Mouse (Mus musculus): ENCODE data around the gene Epsti1. TPM values are rescaled to one million over a fixed set of nuclear protein-coding genes. Genes with fewer than 3 reads are reported as not detected.

Gene Epsti1
- polyA plus RNA-seq, 1 experiment from 2014 or later: 6.4 TPM

- H3K4me1 ChIP-seq (ENCODE audit: control insufficient read depth, insufficient read depth, low read length): peaks cover 4% of the 10 kb centered on the region
- 82% methylated on average over 3 of the region's 3 CpGs for WGBS
These were observed 1.5 kb upstream of the Epsti1 start for GRCm38 (mm10) chr14:77902541-77902940.

GRCm38 (mm10) chr14:77905466-77905865 lies 1.4 kb downstream of the Epsti1 start:
- Histone ChIP-seq H3K4me3 (ENCODE audit: low read length) (no peak overlapping the region), H3K9me3 (replicated peaks; ENCODE audit: control insufficient read depth, low read length) (no peaks in the 10 kb centered on the region), H3K36me3 (ENCODE audit: control insufficient read depth, insufficient read depth) (no peaks in the 10 kb centered on the region), H3K4me2 (ENCODE audit: low read depth, low read length) (peak overlapping the region; percentile 26), H3K4me1 (ENCODE audit: control insufficient read depth, insufficient read depth, low read length) (peaks cover 4% of the 10 kb centered on the region), H3K27ac (ENCODE audit: low read length) (no peak overlapping the region), H3K27me3 (ENCODE audit: control insufficient read depth, insufficient read depth, low read length) (no peaks in the 10 kb centered on the region), H3K9ac (ENCODE audit: low read length) (no peak overlapping the region)
- no peak for ATAC-seq (replicated peaks; ENCODE audit: extremely low read depth, insufficient read depth, low FRiP score)
- 49% methylated on average over 5 of the region's 5 CpGs for WGBS

More at GRCm38 (mm10) chr14:77902541-77902940, 1.5 kb upstream of the Epsti1 start:
- Histone ChIP-seq H3K9me3 (replicated peaks; ENCODE audit: control insufficient read depth, low read length) (0 out of 2 replicates have a peak, but pooled peaks cover 4% of the 10 kb centered on the region), H3K4me2 (ENCODE audit: low read depth, low read length) (no peak overlapping the region), H3K36me3 (ENCODE audit: control insufficient read depth, insufficient read depth) (no peaks in the 10 kb centered on the region), H3K4me3 (ENCODE audit: low read length) (no peak overlapping the region), H3K27me3 (ENCODE audit: control insufficient read depth, insufficient read depth, low read length) (no peaks in the 10 kb centered on the region), H3K27ac (ENCODE audit: low read length) (no peak overlapping the region), H3K9ac (ENCODE audit: low read length) (no peak overlapping the region)
- ATAC-seq (replicated peaks; ENCODE audit: extremely low read depth, insufficient read depth, low FRiP score): no peak

- ATAC-seq (replicated peaks; ENCODE audit: extremely low read depth, insufficient read depth, low FRiP score): no peak
- WGBS: 86% methylated on average over 5 of the region's 5 CpGs
- Histone ChIP-seq H3K4me2 (ENCODE audit: low read depth, low read length) (no peak overlapping the region), H3K27ac (ENCODE audit: low read length) (no peak overlapping the region), H3K4me3 (ENCODE audit: low read length) (no peak overlapping the region), H3K9ac (ENCODE audit: low read length) (no peak overlapping the region), H3K27me3 (ENCODE audit: control insufficient read depth, insufficient read depth, low read length) (no peaks in the 10 kb centered on the region), H3K4me1 (ENCODE audit: control insufficient read depth, insufficient read depth, low read length) (peaks cover 4% of the 10 kb centered on the region), H3K9me3 (replicated peaks; ENCODE audit: control insufficient read depth, low read length) (no peaks in the 10 kb centered on the region), H3K36me3 (ENCODE audit: control insufficient read depth, insufficient read depth) (no peaks in the 10 kb centered on the region)
These were observed 2.5 kb downstream of the Epsti1 start for GRCm38 (mm10) chr14:77906586-77906985.

- no peak overlapping the region for H3K4me3 ChIP-seq (ENCODE audit: low read length)
- H3K36me3 ChIP-seq (ENCODE audit: control insufficient read depth, insufficient read depth): no peaks in the 10 kb centered on the region
- H3K9ac ChIP-seq (ENCODE audit: low read length): no peak overlapping the region
- H3K4me1 ChIP-seq (ENCODE audit: control insufficient read depth, insufficient read depth, low read length): no peaks in the 10 kb centered on the region
- H3K9me3 ChIP-seq (replicated peaks; ENCODE audit: control insufficient read depth, low read length): peaks cover 3% of the 10 kb centered on the region; the same call in 1 of the 2 replicates
- WGBS: 90% methylated on average over 5 of the region's 5 CpGs
- no peak overlapping the region for H3K4me2 ChIP-seq (ENCODE audit: low read depth, low read length)
- H3K27me3 ChIP-seq (ENCODE audit: control insufficient read depth, insufficient read depth, low read length): no peaks in the 10 kb centered on the region
- ATAC-seq (replicated peaks; ENCODE audit: extremely low read depth, insufficient read depth, low FRiP score): no peak
- no peak overlapping the region for H3K27ac ChIP-seq (ENCODE audit: low read length)
These were observed 11.7 kb downstream of the Epsti1 start for GRCm38 (mm10) chr14:77915776-77916175.

GRCm38 (mm10) chr14:77921641-77922040 lies 17.6 kb downstream of the Epsti1 start:
- Histone ChIP-seq H3K36me3 (ENCODE audit: control insufficient read depth, insufficient read depth) (no peaks in the 10 kb centered on the region), H3K9me3 (replicated peaks; ENCODE audit: control insufficient read depth, low read length) (no peaks in the 10 kb centered on the region), H3K4me2 (ENCODE audit: low read depth, low read length) (no peak overlapping the region), H3K4me1 (ENCODE audit: control insufficient read depth, insufficient read depth, low read length) (peaks cover 4% of the 10 kb centered on the region), H3K27me3 (ENCODE audit: control insufficient read depth, insufficient read depth, low read length) (no peaks in the 10 kb centered on the region), H3K4me3 (ENCODE audit: low read length) (no peak overlapping the region), H3K27ac (ENCODE audit: low read length) (no peak overlapping the region), H3K9ac (ENCODE audit: low read length) (no peak overlapping the region)
- 90% methylated on average over 8 of the region's 8 CpGs for WGBS
- ATAC-seq (replicated peaks; ENCODE audit: extremely low read depth, insufficient read depth, low FRiP score): no peak

- peaks cover 4% of the 10 kb centered on the region for H3K4me1 ChIP-seq (ENCODE audit: control insufficient read depth, insufficient read depth, low read length)
- 61% methylated on average over 6 of the region's 6 CpGs for WGBS
- no peak overlapping the region for H3K27ac ChIP-seq (ENCODE audit: low read length)
These were observed 19.2 kb downstream of the Epsti1 start for GRCm38 (mm10) chr14:77923076-77923865.

GRCm38 (mm10) chr14:77925414-77925813 lies 21.4 kb downstream of the Epsti1 start:
- 84% methylated on average over 10 of the region's 10 CpGs for WGBS
- no peak for ATAC-seq (replicated peaks; ENCODE audit: extremely low read depth, insufficient read depth, low FRiP score)

More at GRCm38 (mm10) chr14:77923076-77923865, 19.2 kb downstream of the Epsti1 start:
- Histone ChIP-seq H3K36me3 (ENCODE audit: control insufficient read depth, insufficient read depth) (no peaks in the 10 kb centered on the region), H3K9me3 (replicated peaks; ENCODE audit: control insufficient read depth, low read length) (no peaks in the 10 kb centered on the region), H3K4me2 (ENCODE audit: low read depth, low read length) (no peak overlapping the region), H3K9ac (ENCODE audit: low read length) (no peak overlapping the region), H3K4me3 (ENCODE audit: low read length) (no peak overlapping the region), H3K27me3 (ENCODE audit: control insufficient read depth, insufficient read depth, low read length) (no peaks in the 10 kb centered on the region)
- no peak for ATAC-seq (replicated peaks; ENCODE audit: extremely low read depth, insufficient read depth, low FRiP score)

GRCm38 (mm10) chr14:77926718-77927117 lies 22.7 kb downstream of the Epsti1 start:
- no peak overlapping the region for H3K4me2 ChIP-seq (ENCODE audit: low read depth, low read length)
- no peaks in the 10 kb centered on the region for H3K27me3 ChIP-seq (ENCODE audit: control insufficient read depth, insufficient read depth, low read length)
- WGBS: 49% methylated on average over 3 of the region's 3 CpGs
- H3K36me3 ChIP-seq (ENCODE audit: control insufficient read depth, insufficient read depth): no peaks in the 10 kb centered on the region
- H3K9me3 ChIP-seq (replicated peaks; ENCODE audit: control insufficient read depth, low read length): no peaks in the 10 kb centered on the region
- H3K27ac ChIP-seq (ENCODE audit: low read length): no peak overlapping the region
- H3K4me3 ChIP-seq (ENCODE audit: low read length): no peak overlapping the region
- H3K4me1 ChIP-seq (ENCODE audit: control insufficient read depth, insufficient read depth, low read length): peaks cover 6% of the 10 kb centered on the region
- no peak for ATAC-seq (replicated peaks; ENCODE audit: extremely low read depth, insufficient read depth, low FRiP score)
- no peak overlapping the region for H3K9ac ChIP-seq (ENCODE audit: low read length)

More at GRCm38 (mm10) chr14:77925414-77925813, 21.4 kb downstream of the Epsti1 start:
- Histone ChIP-seq H3K9ac (ENCODE audit: low read length) (no peak overlapping the region), H3K27ac (ENCODE audit: low read length) (no peak overlapping the region), H3K9me3 (replicated peaks; ENCODE audit: control insufficient read depth, low read length) (no peaks in the 10 kb centered on the region), H3K4me3 (ENCODE audit: low read length) (no peak overlapping the region), H3K4me2 (ENCODE audit: low read depth, low read length) (no peak overlapping the region), H3K27me3 (ENCODE audit: control insufficient read depth, insufficient read depth, low read length) (no peaks in the 10 kb centered on the region), H3K4me1 (ENCODE audit: control insufficient read depth, insufficient read depth, low read length) (peaks cover 4% of the 10 kb centered on the region), H3K36me3 (ENCODE audit: control insufficient read depth, insufficient read depth) (no peaks in the 10 kb centered on the region)

- H3K36me3 ChIP-seq (ENCODE audit: control insufficient read depth, insufficient read depth): no peaks in the 10 kb centered on the region
- H3K27ac ChIP-seq (ENCODE audit: low read length): no peak overlapping the region
- no peaks in the 10 kb centered on the region for H3K27me3 ChIP-seq (ENCODE audit: control insufficient read depth, insufficient read depth, low read length)
- no peak overlapping the region for H3K4me2 ChIP-seq (ENCODE audit: low read depth, low read length)
- no peak overlapping the region for H3K9ac ChIP-seq (ENCODE audit: low read length)
- 34% methylated on average over 6 of the region's 6 CpGs for WGBS
- H3K4me1 ChIP-seq (ENCODE audit: control insufficient read depth, insufficient read depth, low read length): peaks cover 13% of the 10 kb centered on the region
- ATAC-seq (replicated peaks; ENCODE audit: extremely low read depth, insufficient read depth, low FRiP score): no peak
- H3K4me3 ChIP-seq (ENCODE audit: low read length): no peak overlapping the region
- no peaks in the 10 kb centered on the region for H3K9me3 ChIP-seq (replicated peaks; ENCODE audit: control insufficient read depth, low read length)
These were observed 24.0 kb downstream of the Epsti1 start for GRCm38 (mm10) chr14:77928021-77928420.
